In genomic region chr9:61711296-61711695, GRCm38 (mm10) we compare ENCODE assay signal across 26 mouse cellular contexts.
DNase-seq lines count a peak whose midpoint lies in the region; ATAC-seq lines count a peak whose summit lies in the region.
"Had no signal": no experiment of that assay in that cellular context is flagged by ENCODE, and none has a peak within 500 bp of the region (broad histone marks: within the 10 kb centered on the region; RNA-seq: fewer than 3 reads in every experiment).

No protein-coding gene starts in this region.

- H3K27me3 ChIP-seq in limb, embryonic 12.5 days: peaks cover 20% of the 10 kb centered on the region
- H3K27me3 ChIP-seq in limb, embryonic 10.5 days (ENCODE audit: low read depth, poor library complexity, severe bottlenecking): peaks cover 11% of the 10 kb centered on the region; the same call in 1 of the 2 replicates
- H3K27me3 ChIP-seq in neural tube, embryonic 13.5 days: 0 out of 2 replicates have a peak, but pooled peaks cover 6% of the 10 kb centered on the region
- no peaks in the 10 kb centered on the region; the same call in 1 of the 2 replicates for H3K27me3 ChIP-seq in embryonic facial prominence, embryonic 10.5 days (replicated peaks; ENCODE audit: low read depth, poor library complexity, severe bottlenecking)
- no peaks in the 10 kb centered on the region for H3K27me3 ChIP-seq in forebrain, embryonic 15.5 days
- H3K27me3 ChIP-seq: embryonic facial prominence, embryonic 12.5 days had no signal

- no peak overlapping the region for H3K4me3 ChIP-seq in limb, embryonic 12.5 days (replicated peaks)
- H3K4me3 ChIP-seq in limb, embryonic 10.5 days: no peak overlapping the region
- H3K4me3 ChIP-seq in neural tube, embryonic 13.5 days: no peak overlapping the region
- no peak overlapping the region for H3K4me3 ChIP-seq in embryonic facial prominence, embryonic 10.5 days
- no peak overlapping the region for H3K4me3 ChIP-seq in forebrain, embryonic 15.5 days
- H3K4me3 ChIP-seq: embryonic facial prominence, embryonic 12.5 days; embryonic facial prominence, embryonic 15.5 days; heart, adult 2 months; heart, embryonic 10.5 days; heart, embryonic 13.5 days had no signal

- no peak overlapping the region for H3K9ac ChIP-seq in limb, embryonic 12.5 days (replicated peaks)
- H3K9ac ChIP-seq in neural tube, embryonic 13.5 days: no peak overlapping the region
- H3K9ac ChIP-seq in forebrain, embryonic 15.5 days (replicated peaks): no peak overlapping the region
- H3K9ac ChIP-seq: embryonic facial prominence, embryonic 12.5 days; embryonic facial prominence, embryonic 15.5 days; heart, embryonic 13.5 days; hindbrain, embryonic 14.5 days had no signal

- WGBS in limb, embryonic 12.5 days: 43% methylated on average over 7 of the region's 7 CpGs
- 67% methylated on average over 7 of the region's 7 CpGs for WGBS in limb, embryonic 10.5 days
- 29% methylated on average over 7 of the region's 7 CpGs for WGBS in neural tube, embryonic 13.5 days
- 52% methylated on average over 7 of the region's 7 CpGs for WGBS in embryonic facial prominence, embryonic 10.5 days
- WGBS in forebrain, embryonic 15.5 days: 57% methylated on average over 7 of the region's 7 CpGs

- peaks cover 62% of the 10 kb centered on the region for H3K4me1 ChIP-seq in limb, embryonic 12.5 days (replicated peaks)
- peaks cover 65% of the 10 kb centered on the region for H3K4me1 ChIP-seq in limb, embryonic 10.5 days
- peaks cover 40% of the 10 kb centered on the region for H3K4me1 ChIP-seq in neural tube, embryonic 13.5 days (replicated peaks)
- H3K4me1 ChIP-seq in embryonic facial prominence, embryonic 10.5 days: peaks cover 48% of the 10 kb centered on the region
- H3K4me1 ChIP-seq in forebrain, embryonic 15.5 days: peaks cover 20% of the 10 kb centered on the region

- H3K9me3 ChIP-seq in limb, embryonic 12.5 days: no peaks in the 10 kb centered on the region
- no peaks in the 10 kb centered on the region for H3K9me3 ChIP-seq in limb, embryonic 10.5 days (replicated peaks)
- H3K9me3 ChIP-seq in neural tube, embryonic 13.5 days: no peaks in the 10 kb centered on the region
- H3K9me3 ChIP-seq in embryonic facial prominence, embryonic 10.5 days: no peaks in the 10 kb centered on the region
- no peaks in the 10 kb centered on the region for H3K9me3 ChIP-seq in forebrain, embryonic 15.5 days
- H3K9me3 ChIP-seq: embryonic facial prominence, embryonic 12.5 days; embryonic facial prominence, embryonic 15.5 days; heart, embryonic 10.5 days; heart, embryonic 13.5 days had no signal

- ATAC-seq in limb, embryonic 12.5 days (ENCODE audit: insufficient number of reproducible peaks, insufficient read depth, low FRiP score, low TSS enrichment, low read depth): no peak
- 0 out of 2 replicates have a peak, but pooled peaks have one; percentile 27 for ATAC-seq in neural tube, embryonic 13.5 days (ENCODE audit: low read depth)
- ATAC-seq in forebrain, embryonic 15.5 days (replicated peaks): no peak
- ATAC-seq: activated CD4-positive, CD25-positive, alpha-beta regulatory T cell, adult 4 months; CD4-positive, CD25-positive, alpha-beta regulatory T cell, adult 4 months; forebrain, embryonic 14.5 days had no signal

- intact Hi-C loops in left cerebral cortex, postnatal 4 days (cut with DNase I): no loop called here

- DNase-seq in limb, embryonic 10.5 days (ENCODE audit: low spot score): no peak
- DNase-seq in neural tube, embryonic 10.5 days (ENCODE audit: extremely low spot score, low spot score): no peak
- peak; percentile 30 for DNase-seq in ZHBTc4 (ENCODE audit: low read depth, low spot score)
- no peak for DNase-seq in embryonic facial prominence, embryonic 10.5 days (ENCODE audit: low spot score)
- no peak for DNase-seq in left cerebral cortex, postnatal 4 days
- DNase-seq: adrenal gland, adult 8-10 months; adrenal gland, postnatal 25 days; cerebellum, adult 11-12 months; cerebellum, adult 9-10 months; cerebellum, postnatal 14 days; gastrocnemius, postnatal 10 days; gastrocnemius, postnatal 36 days; heart, adult 2 months; heart, postnatal 14 days; heart, postnatal 4 days had no signal

- no peaks in the 10 kb centered on the region for H3K36me3 ChIP-seq in limb, embryonic 12.5 days
- H3K36me3 ChIP-seq in limb, embryonic 10.5 days: no peaks in the 10 kb centered on the region
- no peaks in the 10 kb centered on the region for H3K36me3 ChIP-seq in neural tube, embryonic 13.5 days
- no peaks in the 10 kb centered on the region for H3K36me3 ChIP-seq in embryonic facial prominence, embryonic 10.5 days (replicated peaks)
- no peaks in the 10 kb centered on the region for H3K36me3 ChIP-seq in forebrain, embryonic 15.5 days
- H3K36me3 ChIP-seq: embryonic facial prominence, embryonic 12.5 days; embryonic facial prominence, embryonic 15.5 days; heart, embryonic 10.5 days; heart, embryonic 13.5 days had no signal

- H3K4me2 ChIP-seq in limb, embryonic 12.5 days: no peak overlapping the region
- no peak overlapping the region for H3K4me2 ChIP-seq in neural tube, embryonic 13.5 days
- H3K4me2 ChIP-seq in forebrain, embryonic 15.5 days (replicated peaks): no peak overlapping the region
- H3K4me2 ChIP-seq: embryonic facial prominence, embryonic 12.5 days; embryonic facial prominence, embryonic 15.5 days; heart, embryonic 13.5 days; hindbrain, embryonic 14.5 days had no signal

- peak overlapping the region; percentile 66; the same call in 1 of the 2 replicates for H3K27ac ChIP-seq in limb, embryonic 12.5 days
- no peak overlapping the region for H3K27ac ChIP-seq in limb, embryonic 10.5 days
- H3K27ac ChIP-seq in neural tube, embryonic 13.5 days (replicated peaks): no peak overlapping the region
- 0 out of 2 replicates have a peak overlapping the region, but pooled peaks have one; percentile 24 for H3K27ac ChIP-seq in embryonic facial prominence, embryonic 10.5 days (replicated peaks)
- H3K27ac ChIP-seq in forebrain, embryonic 15.5 days (replicated peaks): no peak overlapping the region
- H3K27ac ChIP-seq: embryonic facial prominence, embryonic 12.5 days; embryonic facial prominence, embryonic 15.5 days; heart, adult 2 months; heart, embryonic 10.5 days; heart, embryonic 13.5 days; hindbrain, embryonic 14.5 days had no signal

Comparison
In these comparisons a context has a peak if more than half of its experiments do, and no peak if none do; other contexts are left out.
1. H3K27ac ChIP-seq: peak in limb, embryonic 12.5 days (single experiment) and embryonic facial prominence, embryonic 10.5 days (single experiment); none in limb, embryonic 10.5 days (single experiment), neural tube, embryonic 13.5 days (single experiment) and forebrain, embryonic 15.5 days (single experiment).